Mouse (Mus musculus) limb, embryonic 15.5 days (tissue): Measurements from ENCODE around the gene Ttpal. TPM values are rescaled to one million over a fixed set of nuclear protein-coding genes. Genes with fewer than 3 reads are reported as not detected.

Experiments
- ATAC-seq: fragments of 200-750 bp; cut with Nextera tagmentation; 2 replicates; pipeline ENCODE4 v1.8.0; 2017; ENCODE audit warnings: low read depth, moderate TSS enrichment; ENCODE audit not compliant: insufficient number of reproducible peaks, low FRiP score, low TSS enrichment
- H3K27ac ChIP-seq: fragments of 300-500 bp; sonication (generic); 2 replicates; pipeline ENCODE4 v1.5.1; 2015; ENCODE audit warnings: moderate library complexity, mild to moderate bottlenecking, inconsistent platforms
- H3K27me3 ChIP-seq: fragments of 300-500 bp; sonication (generic); 2 replicates; pipeline ENCODE4 v1.6.1; 2015; ENCODE audit warnings: inconsistent platforms
- H3K36me3 ChIP-seq: fragments of 300-500 bp; sonication (generic); 2 replicates; pipeline ENCODE4 v1.6.1; 2015; ENCODE audit warnings: inconsistent platforms
- H3K4me1 ChIP-seq: fragments of 300-500 bp; sonication (generic); 2 replicates; pipeline ENCODE4 v1.6.1; 2015; ENCODE audit warnings: inconsistent platforms
- H3K4me2 ChIP-seq: fragments of 300-500 bp; sonication (generic); 2 replicates; pipeline ENCODE4 v1.6.1; 2015; ENCODE audit warnings: mild to moderate bottlenecking, inconsistent platforms
- H3K4me3 ChIP-seq: fragments of 300-500 bp; sonication (generic); 2 replicates; pipeline ENCODE4 v1.5.1; 2015; ENCODE audit warnings: mild to moderate bottlenecking, inconsistent platforms
- H3K9ac ChIP-seq: fragments of 300-500 bp; sonication (generic); 2 replicates; pipeline ENCODE4 v1.6.1; 2015; ENCODE audit warnings: inconsistent platforms
- H3K9me3 ChIP-seq: fragments of 300-500 bp; sonication (generic); 2 replicates; pipeline ENCODE4 v1.6.1; 2016; ENCODE audit warnings: inconsistent platforms
- WGBS: fragments of 180-500 bp; shearing (Covaris S2); methylation state at CpG from one replicate; pipeline ENCODE4 v1.1.7; 2015; 5-methylcytosine and 5-hydroxymethylcytosine counted together
- polyA plus RNA-seq: library from polyadenylated mRNA; unstranded; fragments of >200 nt; fragmentation: Nextera tagmentation; extraction: Ambion mirVana; gene quantifications from 2 replicates; pipeline ENCODE4 v1.2.1, GENCODE M21; 2015

The Ttpal gene
- polyA plus RNA-seq, 1 experiment from 2014 or later: 42.8 TPM

DNA sequence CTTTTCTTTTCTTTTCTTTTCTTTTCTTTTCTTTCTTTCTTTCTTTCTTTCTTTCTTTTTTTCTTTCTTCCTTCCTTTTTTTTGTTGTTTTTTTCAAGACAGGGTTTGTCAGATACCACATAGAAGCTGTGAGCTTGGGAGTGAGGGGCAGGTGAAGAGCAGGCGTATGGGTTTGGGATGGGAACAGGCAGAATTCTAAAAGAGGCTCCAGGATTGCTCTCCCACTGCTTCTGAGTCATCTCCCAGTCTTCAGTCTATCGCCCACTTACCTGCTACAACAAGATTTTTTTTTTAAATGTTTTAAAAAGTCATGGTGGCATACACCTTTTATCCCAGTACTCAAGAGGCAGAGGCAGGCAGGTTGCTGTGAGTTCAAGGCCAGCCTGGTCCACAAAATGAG, 24.1 kb upstream of the Ttpal start:
- 83% methylated on average over 2 of the region's 2 CpGs for WGBS
- Histone ChIP-seq H3K4me3 (no peak overlapping the region), H3K4me2 (no peak overlapping the region), H3K9ac (no peak overlapping the region), H3K4me1 (no peaks in the 10 kb centered on the region; the same call in 1 of the 2 replicates), H3K9me3 (no peaks in the 10 kb centered on the region), H3K27ac (no peak overlapping the region), H3K36me3 (no peaks in the 10 kb centered on the region), H3K27me3 (0 out of 2 replicates have a peak, but pooled peaks cover 4% of the 10 kb centered on the region)
- no peak for ATAC-seq

GRCm38 (mm10) chr2:163580069-163580945, 21.8 kb upstream of the Ttpal start:
- no peak overlapping the region for H3K4me2 ChIP-seq

DNA sequence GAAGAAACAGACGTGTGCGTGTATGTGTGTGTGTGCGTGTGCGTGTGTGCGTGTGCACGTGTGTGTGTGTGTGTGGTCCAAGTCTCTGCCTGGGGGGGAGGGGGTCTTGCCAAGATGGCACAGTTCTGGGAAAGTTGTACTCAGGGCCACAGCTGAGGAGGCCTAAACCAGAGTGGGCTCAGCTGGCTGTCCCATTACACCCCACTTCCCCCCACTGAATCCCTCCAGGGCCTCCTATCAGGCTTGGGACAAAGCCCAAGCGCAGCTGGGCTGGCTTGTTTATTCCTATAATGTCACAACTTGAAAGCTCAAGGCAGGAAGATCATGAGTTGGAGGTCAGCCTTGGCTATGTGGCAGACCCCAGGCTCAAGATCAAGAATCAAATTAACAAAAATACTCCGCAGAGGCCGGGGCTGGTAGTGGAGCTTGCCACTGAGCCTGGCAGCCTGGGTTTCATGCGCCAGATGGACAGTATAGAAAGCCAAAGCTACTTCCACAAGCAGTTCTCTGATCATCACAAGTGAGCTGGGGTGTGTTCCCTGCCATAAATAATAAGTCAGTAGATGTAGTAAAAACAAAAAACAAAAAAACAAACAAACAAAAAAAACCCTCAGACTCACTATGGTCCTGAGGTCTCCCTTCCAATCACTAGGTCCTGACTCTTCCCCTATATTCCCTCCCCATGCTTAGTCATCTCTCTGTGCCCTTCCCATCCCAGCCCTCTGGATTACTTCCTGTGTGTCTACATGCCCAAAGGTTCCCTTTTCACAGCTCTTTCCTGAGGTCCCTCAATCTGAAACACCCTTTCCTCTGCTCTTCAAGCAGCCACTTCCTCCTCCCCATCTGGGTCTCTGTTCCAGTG, 18.7 kb upstream of the Ttpal start:
- H3K9me3 ChIP-seq: no peaks in the 10 kb centered on the region
- no peaks in the 10 kb centered on the region; the same call in 1 of the 2 replicates for H3K4me1 ChIP-seq
- H3K36me3 ChIP-seq: no peaks in the 10 kb centered on the region
- no peak for ATAC-seq
- no peak overlapping the region for H3K4me3 ChIP-seq
- H3K27ac ChIP-seq: no peak overlapping the region
- H3K4me2 ChIP-seq: no peak overlapping the region
- H3K27me3 ChIP-seq: no peaks in the 10 kb centered on the region
- no peak overlapping the region for H3K9ac ChIP-seq
- 88% methylated on average over 10 of the region's 10 CpGs for WGBS

More at GRCm38 (mm10) chr2:163580069-163580945, 21.8 kb upstream of the Ttpal start:
- Histone ChIP-seq H3K27me3 (0 out of 2 replicates have a peak, but pooled peaks cover 1% of the 10 kb centered on the region), H3K9ac (no peak overlapping the region), H3K4me1 (no peaks in the 10 kb centered on the region; the same call in 1 of the 2 replicates), H3K36me3 (no peaks in the 10 kb centered on the region), H3K4me3 (no peak overlapping the region), H3K27ac (0 out of 2 replicates have a peak overlapping the region, but pooled peaks have one; percentile 30), H3K9me3 (no peaks in the 10 kb centered on the region)
- 0 out of 2 replicates have a peak, but pooled peaks have one; percentile 72 for ATAC-seq
- WGBS: 62% methylated on average over 13 of the region's 13 CpGs

- 82% methylated on average over 10 of the region's 10 CpGs for WGBS
- no peaks in the 10 kb centered on the region for H3K9me3 ChIP-seq
- no peak for ATAC-seq
Measured at GRCm38 (mm10) chr2:163584088-163584426, 18.1 kb upstream of the Ttpal start.

DNA sequence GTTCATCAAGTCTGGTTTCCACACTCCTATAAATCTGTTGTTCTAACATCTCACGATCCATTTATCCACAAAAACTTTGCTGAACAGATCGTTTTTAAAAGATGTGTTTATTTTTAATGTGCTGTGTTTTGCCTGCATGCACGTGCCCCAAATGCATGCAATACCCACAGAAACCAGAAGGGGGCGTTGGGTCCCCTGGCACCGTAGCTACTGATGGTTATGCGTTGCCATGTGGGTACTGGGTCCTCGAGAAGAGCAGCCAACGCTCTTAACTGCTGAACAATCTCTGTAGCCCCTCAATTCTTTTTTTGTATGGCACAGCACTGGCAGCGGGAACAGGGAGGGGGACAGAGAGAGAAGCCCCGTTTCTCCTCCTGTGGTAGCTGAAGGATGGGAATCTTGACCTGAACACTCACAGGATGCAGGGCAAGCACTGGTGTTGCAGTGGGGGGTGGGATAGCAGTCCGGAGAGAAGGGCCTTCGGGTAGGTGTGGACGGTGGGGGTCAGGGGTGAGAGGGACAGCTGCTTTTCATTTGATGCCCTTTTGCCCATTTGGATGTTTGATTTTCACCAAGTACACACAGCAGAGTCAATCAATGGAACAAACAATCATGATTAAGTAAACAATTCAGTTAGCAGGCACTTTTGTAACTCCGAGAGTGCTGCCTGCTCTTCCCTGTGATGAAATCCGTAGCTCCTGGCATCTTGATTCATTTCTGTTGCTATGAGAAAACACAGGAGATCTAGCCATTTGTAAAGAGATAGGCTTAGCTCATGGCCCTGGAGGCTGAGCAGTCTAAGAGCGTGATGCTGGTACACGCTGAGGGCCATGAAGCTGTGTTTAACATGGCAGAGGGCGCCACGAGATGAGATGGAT, 15.5 kb upstream of the Ttpal start:
- Histone ChIP-seq H3K36me3 (no peaks in the 10 kb centered on the region), H3K4me1 (peaks cover 7% of the 10 kb centered on the region), H3K27me3 (no peaks in the 10 kb centered on the region), H3K9me3 (no peaks in the 10 kb centered on the region), H3K4me3 (no peak overlapping the region), H3K4me2 (no peak overlapping the region), H3K9ac (no peak overlapping the region), H3K27ac (no peak overlapping the region)
- no peak for ATAC-seq
- WGBS: 42% methylated on average over 19 of the region's 19 CpGs

More at GRCm38 (mm10) chr2:163584088-163584426, 18.1 kb upstream of the Ttpal start:
- Histone ChIP-seq H3K4me2 (no peak overlapping the region), H3K27me3 (no peaks in the 10 kb centered on the region), H3K4me1 (no peaks in the 10 kb centered on the region; the same call in 1 of the 2 replicates), H3K27ac (no peak overlapping the region), H3K9ac (no peak overlapping the region), H3K4me3 (no peak overlapping the region), H3K36me3 (no peaks in the 10 kb centered on the region)

DNA sequence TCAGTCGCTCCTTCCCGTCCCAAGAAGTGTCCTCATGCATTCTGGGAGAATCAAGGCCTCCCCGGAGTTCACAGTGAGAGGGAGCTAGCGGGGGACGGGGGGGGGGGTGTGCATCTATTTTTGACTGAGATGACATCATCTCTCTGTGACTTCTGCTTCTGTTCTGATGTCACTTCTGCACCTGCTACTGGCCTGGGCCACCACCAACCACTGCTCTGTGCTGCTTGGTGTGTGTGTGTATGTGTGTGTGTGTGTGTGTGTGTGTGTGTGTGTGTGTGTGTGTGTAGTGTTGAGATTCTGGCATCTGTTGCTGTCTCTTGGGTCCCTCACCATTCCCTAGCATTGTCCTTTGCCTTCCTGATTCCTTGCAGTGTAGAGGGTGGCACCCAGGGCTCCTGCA, 14.6 kb upstream of the Ttpal start:
- Histone ChIP-seq H3K9me3 (no peaks in the 10 kb centered on the region), H3K27me3 (no peaks in the 10 kb centered on the region), H3K4me2 (no peak overlapping the region), H3K36me3 (no peaks in the 10 kb centered on the region), H3K4me3 (no peak overlapping the region), H3K27ac (no peak overlapping the region), H3K9ac (no peak overlapping the region), H3K4me1 (peaks cover 7% of the 10 kb centered on the region)
- ATAC-seq: no peak
- WGBS: 77% methylated on average over 5 of the region's 5 CpGs

DNA sequence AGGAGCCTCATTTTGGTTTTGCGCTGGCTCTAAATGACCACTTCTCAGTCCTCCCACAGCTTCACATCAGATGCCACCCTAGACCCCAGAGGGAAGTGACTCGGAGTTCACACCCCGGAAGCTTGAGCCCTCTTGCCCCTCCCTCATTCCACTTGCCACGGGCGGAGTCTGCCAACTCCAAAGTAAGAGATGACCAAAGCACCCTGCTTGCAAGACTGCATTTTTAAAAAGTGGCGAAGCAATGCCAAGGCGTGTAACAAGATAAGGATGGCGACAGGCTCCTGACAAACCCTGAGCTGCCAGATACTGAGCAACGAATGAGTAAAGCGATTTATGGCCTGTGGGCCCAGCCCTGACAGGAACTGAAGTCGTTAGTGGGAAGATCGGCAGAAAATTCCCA, 11.9 kb upstream of the Ttpal start:
- WGBS: 49% methylated on average over 12 of the region's 12 CpGs

GRCm38 (mm10) chr2:163590996-163591395, 11.1 kb upstream of the Ttpal start:
- no peak for ATAC-seq
- WGBS: 59% methylated on average over 5 of the region's 5 CpGs
- H3K27me3 ChIP-seq: no peaks in the 10 kb centered on the region

More for the DNA sequence above, 11.9 kb upstream of the Ttpal start:
- H3K4me2 ChIP-seq: no peak overlapping the region
- no peaks in the 10 kb centered on the region for H3K27me3 ChIP-seq
- H3K9ac ChIP-seq: no peak overlapping the region
- ATAC-seq: no peak
- no peaks in the 10 kb centered on the region for H3K36me3 ChIP-seq
- H3K9me3 ChIP-seq: no peaks in the 10 kb centered on the region
- H3K4me1 ChIP-seq: peaks cover 7% of the 10 kb centered on the region
- H3K4me3 ChIP-seq: no peak overlapping the region
- H3K27ac ChIP-seq: no peak overlapping the region

GRCm38 (mm10) chr2:163592084-163592483, 10.0 kb upstream of the Ttpal start:
- Histone ChIP-seq H3K27ac (no peak overlapping the region), H3K9ac (no peak overlapping the region)
- 83% methylated on average over 1 of the region's 1 CpGs for WGBS

More at GRCm38 (mm10) chr2:163590996-163591395, 11.1 kb upstream of the Ttpal start:
- Histone ChIP-seq H3K9ac (no peak overlapping the region), H3K36me3 (no peaks in the 10 kb centered on the region), H3K4me3 (no peak overlapping the region), H3K4me2 (no peak overlapping the region), H3K27ac (no peak overlapping the region), H3K9me3 (no peaks in the 10 kb centered on the region), H3K4me1 (peaks cover 7% of the 10 kb centered on the region)

DNA sequence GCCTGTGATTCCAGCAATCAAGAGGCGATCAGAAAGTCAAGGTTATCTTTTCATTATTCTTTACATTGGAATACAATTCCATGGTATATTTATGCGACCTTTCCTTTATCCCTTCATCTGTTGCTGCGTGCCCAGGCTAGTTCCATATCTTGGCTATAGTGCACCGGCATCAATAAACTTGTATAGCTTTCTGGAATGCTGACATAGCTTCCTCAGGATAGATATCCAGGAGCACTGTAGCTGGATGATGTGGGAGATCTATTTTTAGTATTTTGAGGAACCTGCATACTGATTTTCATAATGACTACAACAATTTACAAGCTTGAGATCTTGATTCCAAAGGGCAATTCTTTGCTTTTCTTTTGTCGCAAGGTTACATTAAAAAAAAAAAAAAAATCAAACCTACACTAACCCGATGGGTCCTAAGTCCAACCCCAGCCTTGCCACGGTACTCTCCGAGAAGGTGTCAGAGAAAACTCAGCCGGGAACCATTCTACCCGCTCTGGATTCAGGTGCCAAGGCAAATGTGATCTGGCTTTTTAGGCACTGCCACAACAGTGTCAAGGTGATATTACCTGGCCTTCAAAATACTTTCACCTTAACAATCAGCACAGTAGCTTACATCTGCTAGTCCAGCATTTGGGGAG, 8.4 kb upstream of the Ttpal start:
- Histone ChIP-seq H3K4me3 (no peak overlapping the region), H3K4me1 (peaks cover 7% of the 10 kb centered on the region), H3K36me3 (no peaks in the 10 kb centered on the region), H3K9me3 (no peaks in the 10 kb centered on the region), H3K4me2 (no peak overlapping the region), H3K9ac (no peak overlapping the region), H3K27ac (no peak overlapping the region), H3K27me3 (no peaks in the 10 kb centered on the region)
- ATAC-seq: no peak
- WGBS: 83% methylated on average over 10 of the region's 10 CpGs

More at GRCm38 (mm10) chr2:163592084-163592483, 10.0 kb upstream of the Ttpal start:
- ATAC-seq: no peak
- no peaks in the 10 kb centered on the region for H3K9me3 ChIP-seq
- no peaks in the 10 kb centered on the region for H3K36me3 ChIP-seq
- peaks cover 7% of the 10 kb centered on the region for H3K4me1 ChIP-seq
- H3K27me3 ChIP-seq: no peaks in the 10 kb centered on the region
- H3K4me2 ChIP-seq: no peak overlapping the region
- no peak overlapping the region for H3K4me3 ChIP-seq

- no peaks in the 10 kb centered on the region for H3K27me3 ChIP-seq
- no peak for ATAC-seq
- no peak overlapping the region for H3K27ac ChIP-seq
- no peak overlapping the region for H3K4me2 ChIP-seq
- H3K36me3 ChIP-seq: no peaks in the 10 kb centered on the region
- H3K9ac ChIP-seq: no peak overlapping the region
- H3K4me3 ChIP-seq: no peak overlapping the region
- H3K9me3 ChIP-seq: no peaks in the 10 kb centered on the region
- 33% methylated on average over 2 of the region's 2 CpGs for WGBS
- H3K4me1 ChIP-seq: peaks cover 6% of the 10 kb centered on the region
Measured at GRCm38 (mm10) chr2:163595119-163595518, 7.0 kb upstream of the Ttpal start.
